ENCODE assay signal across 8 mouse cellular contexts in the genomic region with DNA sequence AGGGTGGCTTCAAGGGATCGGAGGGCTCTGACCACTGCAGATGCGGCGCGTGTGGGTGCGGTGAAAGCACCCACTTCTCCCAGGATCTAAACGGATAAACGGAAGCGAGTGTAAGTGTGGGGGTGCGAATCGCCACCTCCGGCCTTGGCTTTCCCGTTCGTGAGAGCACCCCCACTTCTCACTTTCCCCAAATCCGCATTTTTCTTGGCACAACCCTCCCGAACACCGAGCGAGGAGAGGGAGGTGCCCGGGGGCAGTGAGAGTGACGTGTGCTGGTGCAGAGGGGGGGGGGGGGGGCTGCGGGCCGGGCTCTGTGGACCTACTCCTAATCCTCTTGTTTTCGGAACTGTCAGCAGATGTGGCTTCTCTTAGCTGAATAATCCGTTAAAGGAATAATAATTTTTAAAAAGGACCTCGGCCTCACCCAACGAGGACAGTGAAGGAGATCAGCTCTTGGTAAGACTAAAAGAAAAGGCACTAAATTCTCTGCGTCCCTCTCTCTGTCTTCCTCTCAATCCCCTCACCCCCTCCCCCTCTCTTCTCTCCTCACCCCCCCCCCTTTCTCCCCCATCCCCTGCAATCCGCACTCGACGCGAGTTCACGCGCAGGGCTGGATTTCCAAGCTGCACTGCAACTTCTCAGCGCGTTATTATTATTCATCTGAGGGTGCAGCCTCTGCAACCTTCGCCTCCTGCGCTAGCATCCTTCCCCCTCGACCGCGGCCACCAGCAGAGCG.
A peak's percentile ranks its signal among the peaks of the same experiment; 100 is the strongest.
DNase-seq lines count a peak whose midpoint lies in the region; ATAC-seq and TF ChIP-seq lines count a peak whose summit lies in the region.

No protein-coding gene starts in this region.

- peak overlapping the region; percentile 78 for H3K4me2 ChIP-seq in lung, embryonic 16.5 days (ENCODE audit: low read depth, low read length)
- H3K4me2 ChIP-seq in hindbrain, embryonic 12.5 days (replicated peaks), result peak overlapping the region; percentile 64
- peak overlapping the region; percentile 78 for H3K4me2 ChIP-seq in liver, embryonic 11.5 days

- no peak for TF ChIP-seq CTCF in cortical plate, adult 2 months (IDR thresholded peaks at IDR 0.05; ENCODE audit: extremely low read depth, insufficient read depth, low read length)

- no peaks in the 10 kb centered on the region for H3K9me3 ChIP-seq in lung, embryonic 16.5 days (ENCODE audit: control insufficient read depth, low read length)
- no peaks in the 10 kb centered on the region for H3K9me3 ChIP-seq in hindbrain, embryonic 12.5 days (replicated peaks)
- H3K9me3 ChIP-seq in liver, embryonic 11.5 days (ENCODE audit: control insufficient read depth, low read length), result no peaks in the 10 kb centered on the region

- no peak overlapping the region for H3K9ac ChIP-seq in lung, embryonic 16.5 days (ENCODE audit: low read length)
- peak overlapping the region; percentile 97 for H3K9ac ChIP-seq in hindbrain, embryonic 12.5 days
- H3K9ac ChIP-seq in liver, embryonic 11.5 days (ENCODE audit: low read depth, low read length), result no peak overlapping the region

- H3K36me3 ChIP-seq in lung, embryonic 16.5 days (ENCODE audit: control insufficient read depth, insufficient read depth, low read length), result no peaks in the 10 kb centered on the region
- H3K36me3 ChIP-seq in hindbrain, embryonic 12.5 days, result peaks cover 15% of the 10 kb centered on the region
- no peaks in the 10 kb centered on the region for H3K36me3 ChIP-seq in liver, embryonic 11.5 days (ENCODE audit: control insufficient read depth, insufficient read depth, low read length)

- peaks cover 83% of the 10 kb centered on the region for H3K27me3 ChIP-seq in lung, embryonic 16.5 days (ENCODE audit: control insufficient read depth, insufficient read depth, low read depth, low read length)
- H3K27me3 ChIP-seq in hindbrain, embryonic 12.5 days, result peaks cover 53% of the 10 kb centered on the region
- peaks cover 96% of the 10 kb centered on the region for H3K27me3 ChIP-seq in liver, embryonic 11.5 days (replicated peaks; ENCODE audit: control insufficient read depth, insufficient read depth, low read length)

- no peak overlapping the region for H3K27ac ChIP-seq in lung, embryonic 16.5 days (ENCODE audit: low read length)
- peak overlapping the region; percentile 100 for H3K27ac ChIP-seq in cortical plate, adult 2 months (ENCODE audit: insufficient read depth, low read length)
- peak overlapping the region; percentile 99 for H3K27ac ChIP-seq in hindbrain, embryonic 12.5 days
- no peak overlapping the region for H3K27ac ChIP-seq in liver, embryonic 11.5 days (ENCODE audit: low read depth, low read length)

- DNase-seq in lung, postnatal 36 days, result no peak
- no peak for DNase-seq in liver, embryonic 11.5 days (ENCODE audit: low spot score)
- DNase-seq in right cerebral cortex, postnatal 10 days (ENCODE audit: low spot score in 2 of 2), result peak; percentile 88 to 90
- DNase-seq in urinary bladder, postnatal 14 days (ENCODE audit: low spot score), result no peak

- H3K4me3 ChIP-seq in lung, embryonic 16.5 days (ENCODE audit: low read length), result peak overlapping the region; percentile 54
- H3K4me3 ChIP-seq in cortical plate, adult 2 months (ENCODE audit: insufficient read depth, low read length), result peak overlapping the region; percentile 82
- H3K4me3 ChIP-seq in hindbrain, embryonic 12.5 days, result peak overlapping the region; percentile 71
- peak overlapping the region; percentile 51 for H3K4me3 ChIP-seq in liver, embryonic 11.5 days (ENCODE audit: low read depth, low read length)

- peaks cover 15% of the 10 kb centered on the region for H3K4me1 ChIP-seq in lung, embryonic 16.5 days (replicated peaks; ENCODE audit: control insufficient read depth, insufficient read depth, low read length)
- H3K4me1 ChIP-seq in cortical plate, adult 2 months (ENCODE audit: control insufficient read depth, insufficient read depth, low read length), result peaks cover 11% of the 10 kb centered on the region
- H3K4me1 ChIP-seq in hindbrain, embryonic 12.5 days, result peaks cover 46% of the 10 kb centered on the region
- H3K4me1 ChIP-seq in liver, embryonic 11.5 days (replicated peaks; ENCODE audit: control insufficient read depth, insufficient read depth, low read length), result no peaks in the 10 kb centered on the region; the same call in 1 of the 2 replicates

- no peak for ATAC-seq in lung, embryonic 16.5 days (ENCODE audit: low read depth)
- ATAC-seq in hindbrain, embryonic 12.5 days (ENCODE audit: low FRiP score), result peak; percentile 54
- ATAC-seq in liver, embryonic 11.5 days (replicated peaks; ENCODE audit: low FRiP score), result no peak
- no peak for ATAC-seq in megakaryocyte-erythroid progenitor cell, adult 5-6 weeks (replicated peaks; ENCODE audit: low FRiP score, low TSS enrichment, poor library complexity, severe bottlenecking)

- TF ChIP-seq POLR2A in cortical plate, adult 2 months (IDR thresholded peaks at IDR 0.05; ENCODE audit: extremely low read depth, insufficient read depth, low read length), result peak; percentile 87

- WGBS in lung, embryonic 16.5 days, result under 1% methylated on average over 40 of the region's 40 CpGs
- WGBS in hindbrain, embryonic 12.5 days, result 1% methylated on average over 37 of the region's 40 CpGs
- 1% methylated on average over 40 of the region's 40 CpGs for WGBS in liver, embryonic 11.5 days

Comparison
In these comparisons a context has a peak if more than half of its experiments do, and no peak if none do; other contexts are left out.
1. H3K27ac ChIP-seq: peak in cortical plate, adult 2 months (single experiment) and hindbrain, embryonic 12.5 days (single experiment); none in lung, embryonic 16.5 days (single experiment) and liver, embryonic 11.5 days (single experiment).
2. DNase-seq: peak in right cerebral cortex, postnatal 10 days (2 of 2); none in lung, postnatal 36 days (single experiment), liver, embryonic 11.5 days (single experiment) and urinary bladder, postnatal 14 days (single experiment).
3. Peak in every context shown above with its lines, with median percentiles within 50 percentile points of each other: H3K4me2 ChIP-seq and H3K4me3 ChIP-seq.